ENCODE assay signal across 9 mouse cellular contexts in the genomic region with DNA sequence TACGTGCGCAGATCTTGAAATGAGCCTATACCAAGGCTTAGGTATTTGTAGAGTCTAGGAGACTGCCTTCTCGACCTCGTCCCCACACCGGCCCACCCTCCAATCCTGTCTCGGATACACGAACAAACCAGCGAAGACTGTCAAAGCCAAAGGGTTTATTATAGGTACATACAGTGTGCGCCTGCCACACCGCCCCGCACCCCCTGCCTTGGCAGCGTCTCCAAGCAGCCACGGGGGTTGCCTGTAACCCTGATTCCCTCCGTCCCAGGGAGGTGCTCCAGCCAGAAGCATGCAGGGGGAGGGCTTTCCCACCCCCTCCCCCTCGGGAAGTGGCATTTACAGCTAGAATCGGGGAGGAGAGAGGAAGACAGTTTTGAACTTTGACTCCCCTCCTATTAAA. TPM values are rescaled to one million over a fixed set of nuclear protein-coding genes. Genes with fewer than 3 reads are reported as not detected.
DNase-seq lines count a peak whose midpoint lies in the region; ATAC-seq lines count a peak whose summit lies in the region.
"Had no signal": no experiment of that assay in that cellular context is flagged by ENCODE, and none has a peak within 500 bp of the region (broad histone marks: within the 10 kb centered on the region; RNA-seq: fewer than 3 reads in every experiment).

No protein-coding gene starts in this region.

- no peak for DNase-seq in cerebellum, adult 11 months
- peak; percentile 58 for DNase-seq in MN1 (ENCODE audit: low spot score)
- no peak for DNase-seq in left cerebral cortex, postnatal 4 days

- 0 out of 2 replicates have a peak, but pooled peaks have one; percentile 2 for ATAC-seq in cerebellum, adult (ENCODE audit: insufficient number of reproducible peaks, low FRiP score, low TSS enrichment)
- peak; percentile 52 for ATAC-seq in forebrain, embryonic 13.5 days
- ATAC-seq in inflammation-experienced regulatory T-cells, adult 6 months = peak; percentile 38
- ATAC-seq in liver, embryonic 12.5 days = peak; percentile 22
- peak; percentile 38 for ATAC-seq in neural tube, embryonic 14.5 days (ENCODE audit: low read depth)

- 2% methylated on average over 16 of the region's 16 CpGs for WGBS in forebrain, embryonic 13.5 days
- WGBS in liver, embryonic 12.5 days (ENCODE audit: insufficient replicate concordance) = 2% methylated on average over 16 of the region's 16 CpGs
- WGBS in neural tube, embryonic 14.5 days = 3% methylated on average over 16 of the region's 16 CpGs

- H3K4me1 ChIP-seq in forebrain, embryonic 13.5 days = peaks cover 35% of the 10 kb centered on the region
- peaks cover 49% of the 10 kb centered on the region for H3K4me1 ChIP-seq in liver, embryonic 12.5 days
- peaks cover 7% of the 10 kb centered on the region for H3K4me1 ChIP-seq in neural tube, embryonic 14.5 days (ENCODE audit: control insufficient read depth, insufficient read depth, low read length)

- peaks cover 36% of the 10 kb centered on the region for H3K27me3 ChIP-seq in forebrain, embryonic 13.5 days
- no peaks in the 10 kb centered on the region; the same call in 1 of the 2 replicates for H3K27me3 ChIP-seq in liver, embryonic 12.5 days (replicated peaks)
- H3K27me3 ChIP-seq in neural tube, embryonic 14.5 days (ENCODE audit: control insufficient read depth, insufficient read depth, low read length) = peaks cover 7% of the 10 kb centered on the region

- intact Hi-C loops in left cerebral cortex, postnatal 4 days (cut with DNase I) = no loop called here

- peak overlapping the region; percentile 65 for H3K4me2 ChIP-seq in forebrain, embryonic 13.5 days
- H3K4me2 ChIP-seq in liver, embryonic 12.5 days = peak overlapping the region; percentile 91
- peak overlapping the region; percentile 63 for H3K4me2 ChIP-seq in neural tube, embryonic 14.5 days (ENCODE audit: low read depth, low read length)

- no peaks in the 10 kb centered on the region; the same call in 1 of the 2 replicates for H3K9me3 ChIP-seq in forebrain, embryonic 13.5 days (replicated peaks)
- no peaks in the 10 kb centered on the region for H3K9me3 ChIP-seq in liver, embryonic 12.5 days (replicated peaks)
- H3K9me3 ChIP-seq in neural tube, embryonic 14.5 days (ENCODE audit: control insufficient read depth, low read length) = no peaks in the 10 kb centered on the region

- H3K9ac ChIP-seq in forebrain, embryonic 13.5 days = peak overlapping the region; percentile 46
- peak overlapping the region; percentile 78 for H3K9ac ChIP-seq in liver, embryonic 12.5 days
- H3K9ac ChIP-seq in neural tube, embryonic 14.5 days (replicated peaks; ENCODE audit: low read depth, low read length) = 0 out of 2 replicates have a peak overlapping the region, but pooled peaks have one; percentile 37

- H3K4me3 ChIP-seq in forebrain, embryonic 13.5 days = peak overlapping the region; percentile 73
- peak overlapping the region; percentile 78 for H3K4me3 ChIP-seq in liver, embryonic 12.5 days
- H3K4me3 ChIP-seq in neural tube, embryonic 14.5 days (ENCODE audit: low read depth, low read length) = peak overlapping the region; percentile 46

- H3K36me3 ChIP-seq in forebrain, embryonic 13.5 days (ENCODE audit: poor library complexity, severe bottlenecking) = peaks cover 28% of the 10 kb centered on the region
- peaks cover 22% of the 10 kb centered on the region for H3K36me3 ChIP-seq in liver, embryonic 12.5 days
- peaks cover 11% of the 10 kb centered on the region for H3K36me3 ChIP-seq in neural tube, embryonic 14.5 days (ENCODE audit: control insufficient read depth, insufficient read depth, low read length)

- no peak overlapping the region for H3K27ac ChIP-seq in forebrain, embryonic 13.5 days
- peak overlapping the region; percentile 78 for H3K27ac ChIP-seq in liver, embryonic 12.5 days
- H3K27ac ChIP-seq in neural tube, embryonic 14.5 days (ENCODE audit: low read depth, low read length) = no peak overlapping the region

RNA-seq across cellular contexts. Expression of a gene that starts 0.4 kb away (rescaled TPM):
- 85.4 and 89.3 TPM in 2 replicates for polyA plus RNA-seq in forebrain, embryonic 13.5 days (2015; fragmentation: Nextera tagmentation; extraction: Ambion mirVana)
- polyA plus RNA-seq in inflammation-experienced regulatory T-cells, adult 6 months (2017; shearing (Covaris generic)) = 10 to 100 TPM; 46.9 to 59.2 (median 50.1) TPM
- polyA plus RNA-seq in liver, embryonic 12.5 days (2016; fragmentation: Nextera tagmentation; extraction: Ambion mirVana) = 32.1 and 36.1 TPM in 2 replicates
- 29.6 and 35.6 TPM in 2 replicates for polyA plus RNA-seq in neural tube, embryonic 14.5 days (2014; fragmentation: Nextera tagmentation; extraction: Ambion mirVana)
- total RNA-seq in left cerebral cortex, postnatal 4 days (2021) = 10 to 100 TPM; 47.2 to 52.4 TPM

RNA-seq across cellular contexts. Expression of a gene that starts 1.0 kb away (rescaled TPM):
- 0.62 TPM in 1 of 2 replicates, not detected in the other for polyA plus RNA-seq in forebrain, embryonic 13.5 days (2015; fragmentation: Nextera tagmentation; extraction: Ambion mirVana)
- 1 to 10 TPM in 1 of 3 experiments, not detected in 2; 4.0 TPM for polyA plus RNA-seq in inflammation-experienced regulatory T-cells, adult 6 months (2017; shearing (Covaris generic))
- not detected in 2 replicates for polyA plus RNA-seq in liver, embryonic 12.5 days (2016; fragmentation: Nextera tagmentation; extraction: Ambion mirVana)
- not detected in 2 replicates for polyA plus RNA-seq in neural tube, embryonic 14.5 days (2014; fragmentation: Nextera tagmentation; extraction: Ambion mirVana)
- total RNA-seq in left cerebral cortex, postnatal 4 days (2021) = not detected
- polyA plus RNA-seq: C2C12 had no signal

RNA-seq across cellular contexts. Expression of a gene that starts 18.8 kb away (rescaled TPM):
- 10.5 and 13.4 TPM in 2 replicates for polyA plus RNA-seq in forebrain, embryonic 13.5 days (2015; fragmentation: Nextera tagmentation; extraction: Ambion mirVana)
- polyA plus RNA-seq in inflammation-experienced regulatory T-cells, adult 6 months (2017; shearing (Covaris generic)) = 1 to 10 TPM in 1 of 3 experiments, under 1 TPM in 2; 0.45 to 1.2 (median 0.50) TPM
- polyA plus RNA-seq in liver, embryonic 12.5 days (2016; fragmentation: Nextera tagmentation; extraction: Ambion mirVana) = 5.7 TPM in 2 replicates
- polyA plus RNA-seq in neural tube, embryonic 14.5 days (2014; fragmentation: Nextera tagmentation; extraction: Ambion mirVana) = 5.8 and 11.5 TPM in 2 replicates
- total RNA-seq in left cerebral cortex, postnatal 4 days (2021) = 10 to 100 TPM; 41.9 to 52.7 TPM

Comparison
In these comparisons a context has a peak if more than half of its experiments do, and no peak if none do; other contexts are left out.
1. ATAC-seq: peak in every context shown above with its lines; median percentile 52 in forebrain, embryonic 13.5 days; 38 in inflammation-experienced regulatory T-cells, adult 6 months; 38 in neural tube, embryonic 14.5 days; 22 in liver, embryonic 12.5 days; 2 in cerebellum, adult.